In genomic region chr3:57327941-57328340, GRCm38 (mm10) we compare ENCODE assay signal across 25 mouse cellular contexts. TPM values are rescaled to one million over a fixed set of nuclear protein-coding genes. Genes with fewer than 3 reads are reported as not detected.
A peak's percentile ranks its signal among the peaks of the same experiment; 100 is the strongest.
DNase-seq lines count a peak whose midpoint lies in the region; ATAC-seq and TF ChIP-seq lines count a peak whose summit lies in the region.
"Had no signal": no experiment of that assay in that cellular context is flagged by ENCODE, and none has a peak within 500 bp of the region (broad histone marks: within the 10 kb centered on the region; RNA-seq: fewer than 3 reads in every experiment).

No protein-coding gene starts in this region.

- peaks cover 3% of the 10 kb centered on the region; the same call in 1 of the 2 replicates for H3K9me3 ChIP-seq in heart, postnatal 0 days (replicated peaks; ENCODE audit: control insufficient read depth, low read length)
- 0 out of 2 replicates have a peak, but pooled peaks cover 2% of the 10 kb centered on the region for H3K9me3 ChIP-seq in heart, embryonic 10.5 days
- H3K9me3 ChIP-seq: heart, embryonic 15.5 days; limb, embryonic 15.5 days; midbrain, embryonic 15.5 days; neural tube, embryonic 15.5 days had no signal

- H3K27ac ChIP-seq in heart, postnatal 0 days (ENCODE audit: low read depth) = no peak overlapping the region
- no peak overlapping the region for H3K27ac ChIP-seq in heart, embryonic 10.5 days
- H3K27ac ChIP-seq: embryonic facial prominence, embryonic 10.5 days; gastrocnemius, adult 2 months; heart, embryonic 15.5 days; limb, embryonic 15.5 days; midbrain, embryonic 15.5 days; neural tube, embryonic 15.5 days had no signal

- peak; percentile 9; the same call in 1 of the 2 replicates for TF ChIP-seq CTCF in heart, postnatal 0 days (IDR thresholded peaks at IDR 0.05; ENCODE audit: low read depth)

- no peaks in the 10 kb centered on the region for H3K27me3 ChIP-seq in heart, postnatal 0 days (ENCODE audit: control insufficient read depth, insufficient read depth, low read length)
- H3K27me3 ChIP-seq in heart, embryonic 10.5 days (ENCODE audit: insufficient read depth, poor library complexity, severe bottlenecking) = no peaks in the 10 kb centered on the region
- H3K27me3 ChIP-seq: heart, embryonic 15.5 days; limb, embryonic 15.5 days; megakaryocyte, embryonic 14.5 days; midbrain, embryonic 15.5 days; neural tube, embryonic 15.5 days had no signal

- ATAC-seq in heart, postnatal 0 days (ENCODE audit: insufficient read depth, low read depth) = no peak
- ATAC-seq: hindbrain, embryonic 16.5 days; liver, postnatal 0 days; midbrain, embryonic 15.5 days had no signal

- TF ChIP-seq EP300 in heart, postnatal 0 days (IDR thresholded peaks at IDR 0.05; ENCODE audit: low read depth) = no peak

- no peaks in the 10 kb centered on the region for H3K4me1 ChIP-seq in heart, postnatal 0 days (ENCODE audit: control insufficient read depth, insufficient read depth)
- H3K4me1 ChIP-seq in heart, embryonic 10.5 days = no peaks in the 10 kb centered on the region
- H3K4me1 ChIP-seq: embryonic facial prominence, embryonic 10.5 days; heart, embryonic 15.5 days; limb, embryonic 15.5 days; megakaryocyte, embryonic 14.5 days; midbrain, embryonic 15.5 days; neural tube, embryonic 15.5 days had no signal

- H3K36me3 ChIP-seq in heart, postnatal 0 days (replicated peaks; ENCODE audit: control insufficient read depth, insufficient read depth, low read length) = no peaks in the 10 kb centered on the region
- H3K36me3 ChIP-seq in heart, embryonic 10.5 days = no peaks in the 10 kb centered on the region
- H3K36me3 ChIP-seq: embryonic facial prominence, embryonic 10.5 days; heart, embryonic 15.5 days; limb, embryonic 15.5 days; midbrain, embryonic 15.5 days; neural tube, embryonic 15.5 days had no signal

- no peak for DNase-seq in heart, postnatal 0 days (ENCODE audit: low spot score)
- DNase-seq in heart, embryonic 10.5 days (ENCODE audit: low spot score) = no peak
- DNase-seq in 3T3-L1 (ENCODE audit: low read depth, low spot score) = peak; percentile 72
- peak; percentile 63 for DNase-seq in adipocyte (ENCODE audit: low spot score)
- peak; percentile 25 for DNase-seq in lung, postnatal 25 days (ENCODE audit: low spot score)
- no peak for DNase-seq in adrenal gland, postnatal 14 days
- no peak for DNase-seq in urinary bladder, postnatal 10 days (ENCODE audit: low spot score)
- DNase-seq: adrenal gland, postnatal 10 days; B cell, adult 2 months; cerebellum, adult 18-20 months; gastrocnemius, adult 2 months; kidney, adult 11 months; kidney, postnatal 25 days; liver, postnatal 0 days; right cerebral cortex, postnatal 14 days; spleen, adult 18-20 months; thymus, postnatal 36 days had no signal

- WGBS in heart, postnatal 0 days = 75% methylated on average over 3 of the region's 6 CpGs
- WGBS in heart, embryonic 10.5 days = 77% methylated on average over 6 of the region's 6 CpGs

- no peak overlapping the region for H3K4me3 ChIP-seq in heart, postnatal 0 days (ENCODE audit: low read depth, low read length)
- H3K4me3 ChIP-seq in heart, embryonic 10.5 days = no peak overlapping the region
- H3K4me3 ChIP-seq: embryonic facial prominence, embryonic 10.5 days; gastrocnemius, adult 2 months; heart, embryonic 15.5 days; limb, embryonic 15.5 days; megakaryocyte, embryonic 14.5 days; midbrain, embryonic 15.5 days; myocyte; neural tube, embryonic 15.5 days had no signal

- no peak overlapping the region for H3K9ac ChIP-seq in heart, postnatal 0 days (replicated peaks; ENCODE audit: low read depth, low read length)
- H3K9ac ChIP-seq: heart, embryonic 15.5 days; limb, embryonic 15.5 days; liver, postnatal 0 days; midbrain, embryonic 15.5 days; neural tube, embryonic 15.5 days had no signal

- no peak overlapping the region for H3K4me2 ChIP-seq in heart, postnatal 0 days (ENCODE audit: low read depth, low read length)
- H3K4me2 ChIP-seq: heart, embryonic 15.5 days; limb, embryonic 15.5 days; midbrain, embryonic 15.5 days; neural tube, embryonic 15.5 days had no signal

RNA-seq across cellular contexts. Expression of gene Tm4sf1, which starts 26.2 kb away (rescaled TPM):
- 141 and 192 TPM in 2 replicates for total RNA-seq in heart, postnatal 0 days (2014; rRNA removed; ENCODE audit: low replicate concordance)
- 333 and 346 TPM in 2 replicates for polyA plus RNA-seq in heart, postnatal 0 days (2015; fragmentation: Nextera tagmentation; extraction: Ambion mirVana)
- 27.3 and 78.6 TPM in 2 replicates for polyA plus RNA-seq in heart, embryonic 10.5 days (2016; fragmentation: Nextera tagmentation; extraction: Ambion mirVana)
- total RNA-seq in adrenal gland, postnatal 14 days (2021) = 48.1 and 52.2 TPM in 2 replicates

Comparison
In these comparisons a context has a peak if more than half of its experiments do, and no peak if none do; other contexts are left out.
1. DNase-seq: peak in 3T3-L1 (single experiment), adipocyte (single experiment) and lung, postnatal 25 days (single experiment); none in heart, postnatal 0 days (single experiment), heart, embryonic 10.5 days (single experiment), adrenal gland, postnatal 14 days (single experiment) and urinary bladder, postnatal 10 days (single experiment).